Mouse (Mus musculus) liver, embryonic 15.5 days (tissue): Measurements from ENCODE around the gene Ralbp1. TPM values are rescaled to one million over a fixed set of nuclear protein-coding genes. Genes with fewer than 3 reads are reported as not detected.
A peak's percentile ranks its signal among the peaks of the same experiment; 100 is the strongest.

Experiments
- ATAC-seq: fragments of 200-750 bp; cut with Nextera tagmentation; 2 replicates; pipeline ENCODE4 v1.8.0; 2017; ENCODE audit warnings: moderate number of reproducible peaks, mild to moderate bottlenecking, moderate library complexity; ENCODE audit not compliant: insufficient read depth
- H3K27ac ChIP-seq: fragments of 300-500 bp; sonication (generic); replicated peaks from 2 replicates; pipeline ENCODE4 v1.5.1; 2015; ENCODE audit warnings: mild to moderate bottlenecking, inconsistent platforms
- H3K27me3 ChIP-seq: fragments of 300-500 bp; sonication (generic); 2 replicates; pipeline ENCODE4 v1.6.1; 2015; ENCODE audit warnings: mild to moderate bottlenecking, inconsistent platforms
- H3K36me3 ChIP-seq: fragments of 300-500 bp; sonication (generic); replicated peaks from 2 replicates; pipeline ENCODE4 v1.6.1; 2015; ENCODE audit warnings: moderate library complexity, mild to moderate bottlenecking, inconsistent platforms
- H3K4me1 ChIP-seq: fragments of 300-500 bp; sonication (generic); replicated peaks from 2 replicates; pipeline ENCODE4 v1.6.1; 2015; ENCODE audit warnings: inconsistent platforms
- H3K4me2 ChIP-seq: fragments of 300-500 bp; sonication (generic); 2 replicates; pipeline ENCODE4 v1.6.1; 2015; ENCODE audit warnings: moderate library complexity, mild to moderate bottlenecking, inconsistent platforms
- H3K4me3 ChIP-seq: fragments of 300-500 bp; sonication (generic); replicated peaks from 2 replicates; pipeline ENCODE4 v1.5.1; 2015; ENCODE audit warnings: mild to moderate bottlenecking, inconsistent platforms
- H3K9ac ChIP-seq: fragments of 300-500 bp; sonication (generic); 2 replicates; pipeline ENCODE4 v1.6.1; 2015; ENCODE audit warnings: moderate library complexity, mild to moderate bottlenecking, inconsistent platforms
- H3K9me3 ChIP-seq: fragments of 300-500 bp; sonication (generic); replicated peaks from 2 replicates; pipeline ENCODE4 v1.6.1; 2016; ENCODE audit warnings: inconsistent platforms
- WGBS: fragments of 180-500 bp; shearing (Covaris S2); methylation state at CpG from one replicate; pipeline ENCODE4 v1.1.7; 2015; ENCODE audit warnings: mixed read lengths; ENCODE audit not compliant: insufficient replicate concordance; 5-methylcytosine and 5-hydroxymethylcytosine counted together
- polyA plus RNA-seq: library from polyadenylated mRNA; unstranded; fragments of >200 nt; fragmentation: Nextera tagmentation; extraction: Ambion mirVana; gene quantifications from 2 replicates; pipeline ENCODE4 v1.2.1, GENCODE M21; 2015

Ralbp1 gene
- polyA plus RNA-seq: 38.8 and 42.1 TPM in 2 replicates

- H3K4me1 ChIP-seq: peaks cover 39% of the 10 kb centered on the region
- peak within 1 kb of the TSS; percentile 97 for H3K27ac ChIP-seq
- H3K4me2 ChIP-seq: peak within 1 kb of the TSS; percentile 82
- no peaks in the 10 kb centered on the region for H3K27me3 ChIP-seq
- no peak for ATAC-seq
- H3K4me3 ChIP-seq: peak within 1 kb of the TSS; percentile 98
- peak within 1 kb of the TSS; percentile 95 for H3K9ac ChIP-seq
- H3K36me3 ChIP-seq: no peaks in the 10 kb centered on the region
- WGBS: 3% methylated on average over 14 of the region's 14 CpGs
- H3K9me3 ChIP-seq: no peaks in the 10 kb centered on the region
Observed at GRCm38 (mm10) chr17:65885697-65886529, at the start of gene Ralbp1. TSS of gene Ralbp1 (minus strand) at chr17:65885798.

DNA sequence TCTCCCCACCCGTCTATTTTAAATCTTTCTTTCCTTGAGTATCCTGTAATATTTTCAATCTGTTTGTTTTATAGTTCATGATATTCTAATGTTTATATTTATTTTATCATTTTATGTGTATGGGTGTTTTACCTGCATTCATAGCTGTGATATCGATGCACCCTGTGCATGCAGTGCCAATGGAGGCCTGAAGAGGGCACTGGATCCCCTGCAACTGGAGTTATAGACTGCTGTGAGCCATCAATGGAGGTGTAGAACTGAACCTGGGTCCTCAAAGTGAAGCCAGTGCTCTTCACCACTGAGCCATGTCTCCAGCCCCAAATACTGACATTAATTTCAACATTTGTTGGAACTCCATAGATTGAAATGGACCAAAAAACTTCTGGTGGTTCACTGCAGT, 48.1 kb upstream of the Ralbp1 start:
- Histone ChIP-seq H3K9me3 (no peaks in the 10 kb centered on the region), H3K36me3 (peaks cover 33% of the 10 kb centered on the region), H3K27me3 (no peaks in the 10 kb centered on the region), H3K4me2 (no peak overlapping the region), H3K27ac (no peak overlapping the region), H3K4me3 (no peak overlapping the region), H3K9ac (no peak overlapping the region), H3K4me1 (peaks cover 9% of the 10 kb centered on the region)
- ATAC-seq: no peak
- WGBS: 75% methylated on average over 2 of the region's 2 CpGs

DNA sequence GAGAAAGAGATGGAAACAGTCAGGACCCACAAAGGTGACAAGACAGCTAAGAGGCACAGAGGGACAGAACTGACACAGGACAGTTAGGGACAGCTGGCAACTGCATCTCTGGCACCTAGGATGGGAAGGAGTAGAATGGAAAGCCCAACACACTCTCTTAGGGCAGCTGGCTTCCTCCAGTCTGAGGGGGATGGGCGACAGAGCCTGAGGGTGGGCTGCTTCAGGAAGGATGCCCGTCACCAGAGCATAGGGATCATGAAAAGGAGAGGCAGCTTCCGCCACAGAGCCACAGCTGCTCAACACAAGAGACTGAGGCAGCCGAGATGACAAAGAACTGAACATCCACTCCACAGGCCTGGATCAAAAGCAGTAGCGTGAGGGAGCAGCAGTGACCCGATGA, 45.9 kb upstream of the Ralbp1 start:
- Histone ChIP-seq H3K27me3 (no peaks in the 10 kb centered on the region), H3K9ac (no peak overlapping the region), H3K4me3 (no peak overlapping the region), H3K27ac (no peak overlapping the region), H3K36me3 (peaks cover 21% of the 10 kb centered on the region), H3K9me3 (no peaks in the 10 kb centered on the region), H3K4me2 (no peak overlapping the region), H3K4me1 (peaks cover 9% of the 10 kb centered on the region)
- no peak for ATAC-seq
- 66% methylated on average over 6 of the region's 6 CpGs for WGBS

DNA sequence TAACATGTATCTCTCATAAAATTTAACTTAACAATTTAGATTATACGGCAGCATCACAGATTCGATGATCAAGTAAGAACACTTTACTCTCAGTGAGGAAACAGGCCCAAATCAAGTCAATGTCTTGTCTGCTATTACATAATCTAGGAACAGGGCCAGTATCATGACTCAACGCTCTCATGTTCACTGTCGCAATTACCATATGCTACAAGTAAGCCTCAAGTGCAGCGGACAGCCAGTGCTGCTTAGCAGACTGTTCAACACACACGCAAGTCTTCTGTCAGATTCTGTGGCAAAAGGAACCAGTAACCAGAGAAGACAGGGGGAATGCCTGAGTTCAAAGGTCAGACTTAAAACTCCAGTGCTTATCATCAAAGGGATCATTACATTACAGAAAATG, 45.4 kb upstream of the Ralbp1 start:
- no peak overlapping the region for H3K27ac ChIP-seq
- ATAC-seq: no peak
- H3K4me3 ChIP-seq: no peak overlapping the region
- peaks cover 9% of the 10 kb centered on the region for H3K4me1 ChIP-seq
- H3K36me3 ChIP-seq: peaks cover 21% of the 10 kb centered on the region
- H3K9me3 ChIP-seq: no peaks in the 10 kb centered on the region
- no peaks in the 10 kb centered on the region for H3K27me3 ChIP-seq
- no peak overlapping the region for H3K9ac ChIP-seq
- H3K4me2 ChIP-seq: no peak overlapping the region
- 67% methylated on average over 6 of the region's 6 CpGs for WGBS

GRCm38 (mm10) chr17:65930158-65930826, 44.7 kb upstream of the Ralbp1 start:
- ATAC-seq: no peak
- Histone ChIP-seq H3K4me2 (no peak overlapping the region), H3K9me3 (no peaks in the 10 kb centered on the region), H3K4me1 (peaks cover 9% of the 10 kb centered on the region), H3K27ac (no peak overlapping the region), H3K36me3 (peaks cover 22% of the 10 kb centered on the region), H3K27me3 (no peaks in the 10 kb centered on the region), H3K4me3 (no peak overlapping the region), H3K9ac (no peak overlapping the region)
- 82% methylated on average over 7 of the region's 7 CpGs for WGBS

DNA sequence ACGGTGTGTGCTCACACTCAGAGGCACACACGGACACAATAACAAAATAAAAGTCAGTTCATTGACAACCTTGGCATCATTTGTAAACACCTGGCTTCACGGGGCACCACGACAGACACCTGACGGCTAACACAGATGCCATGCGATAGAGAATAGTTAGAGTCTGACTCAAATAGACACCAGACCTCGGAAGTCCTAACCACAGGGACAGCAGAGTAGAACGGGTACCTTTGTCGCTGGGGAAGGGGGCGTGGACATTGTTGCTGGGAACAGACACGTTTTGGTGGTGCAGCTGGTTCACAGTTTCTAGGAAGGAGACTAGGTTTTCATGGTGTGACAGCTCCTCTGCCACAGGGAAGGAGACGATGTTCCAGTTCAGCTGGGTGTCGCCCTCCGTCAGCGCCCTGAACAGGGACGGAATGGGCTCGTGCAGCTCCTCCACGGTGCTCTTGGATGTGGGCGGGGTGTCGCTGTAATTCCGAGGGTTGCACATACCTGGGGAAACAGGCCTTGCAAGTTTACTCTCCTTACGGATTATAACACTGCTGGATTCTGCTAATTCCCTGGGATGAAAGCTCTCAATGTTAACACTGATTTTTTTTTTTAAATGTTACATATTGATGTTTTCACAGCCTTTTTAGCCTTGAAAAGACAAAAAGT, 43.9 kb upstream of the Ralbp1 start:
- Histone ChIP-seq H3K9ac (no peak overlapping the region), H3K36me3 (peaks cover 24% of the 10 kb centered on the region), H3K4me3 (no peak overlapping the region), H3K27me3 (no peaks in the 10 kb centered on the region), H3K4me1 (peaks cover 9% of the 10 kb centered on the region), H3K27ac (no peak overlapping the region), H3K4me2 (no peak overlapping the region), H3K9me3 (no peaks in the 10 kb centered on the region)
- WGBS: 75% methylated on average over 22 of the region's 22 CpGs
- ATAC-seq: no peak

- no peak overlapping the region for H3K4me3 ChIP-seq
- no peaks in the 10 kb centered on the region for H3K27me3 ChIP-seq
- ATAC-seq: no peak
- no peaks in the 10 kb centered on the region for H3K9me3 ChIP-seq
- H3K36me3 ChIP-seq: peaks cover 29% of the 10 kb centered on the region
- H3K9ac ChIP-seq: no peak overlapping the region
- WGBS: 73% methylated on average over 4 of the region's 4 CpGs
- H3K4me2 ChIP-seq: no peak overlapping the region
- peaks cover 9% of the 10 kb centered on the region for H3K4me1 ChIP-seq
- H3K27ac ChIP-seq: no peak overlapping the region
Observed at GRCm38 (mm10) chr17:65927077-65927476, 41.5 kb upstream of the Ralbp1 start.

DNA sequence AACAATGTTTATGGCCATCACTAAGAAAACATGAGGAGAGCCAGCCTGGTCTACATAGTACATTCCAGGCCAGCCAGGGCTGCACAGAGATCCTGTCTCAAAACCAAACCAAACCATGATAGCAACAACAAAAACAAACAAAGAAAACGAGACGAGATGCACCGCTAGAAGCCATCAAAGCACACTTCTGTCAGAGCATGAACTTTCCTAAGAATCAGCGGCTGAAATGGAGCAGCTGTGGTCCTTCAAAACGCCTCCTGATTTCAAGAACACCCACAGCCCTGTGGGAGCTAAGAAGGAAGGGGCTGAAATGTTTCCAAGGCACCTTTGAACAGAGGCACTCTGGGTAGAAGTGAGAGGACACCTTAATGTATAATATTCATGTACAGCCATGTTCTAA, 38.6 kb upstream of the Ralbp1 start:
- no peak overlapping the region for H3K4me2 ChIP-seq
- H3K9me3 ChIP-seq: no peaks in the 10 kb centered on the region
- no peak for ATAC-seq
- H3K4me1 ChIP-seq: peaks cover 6% of the 10 kb centered on the region
- 71% methylated on average over 5 of the region's 5 CpGs for WGBS
- no peaks in the 10 kb centered on the region for H3K27me3 ChIP-seq
- no peak overlapping the region for H3K27ac ChIP-seq
- no peak overlapping the region for H3K4me3 ChIP-seq
- peaks cover 30% of the 10 kb centered on the region for H3K36me3 ChIP-seq
- H3K9ac ChIP-seq: no peak overlapping the region

DNA sequence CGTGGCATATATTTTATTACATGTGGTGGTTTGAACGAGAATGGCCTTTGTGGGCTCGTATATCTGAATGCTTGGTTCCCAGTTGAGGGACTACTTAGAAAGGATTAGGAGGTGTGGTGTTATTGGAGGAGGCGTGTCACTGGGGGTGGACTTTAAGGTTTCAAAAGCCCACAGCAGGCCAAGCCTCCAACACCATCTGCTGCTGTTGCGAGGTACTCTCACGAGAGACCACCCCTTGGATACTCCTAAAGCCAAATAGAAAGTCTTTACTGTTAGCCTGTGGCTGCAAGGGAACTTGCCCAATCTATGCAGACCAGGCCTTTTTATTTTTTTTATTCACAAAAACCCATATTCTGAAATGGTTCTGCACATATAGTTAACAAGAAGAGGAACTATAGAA, 36.4 kb upstream of the Ralbp1 start:
- H3K27ac ChIP-seq: no peak overlapping the region
- ATAC-seq: no peak

GRCm38 (mm10) chr17:65919235-65919634, 33.6 kb upstream of the Ralbp1 start:
- Histone ChIP-seq H3K4me3 (no peak overlapping the region), H3K27ac (no peak overlapping the region), H3K4me1 (peaks cover 12% of the 10 kb centered on the region), H3K9ac (no peak overlapping the region), H3K4me2 (0 out of 2 replicates have a peak overlapping the region, but pooled peaks have one; percentile 5), H3K36me3 (peaks cover 19% of the 10 kb centered on the region), H3K27me3 (no peaks in the 10 kb centered on the region), H3K9me3 (no peaks in the 10 kb centered on the region)
- peak; percentile 76 for ATAC-seq
- WGBS: 18% methylated on average over 3 of the region's 3 CpGs

More for the DNA sequence above, 36.4 kb upstream of the Ralbp1 start:
- H3K27me3 ChIP-seq: no peaks in the 10 kb centered on the region
- peaks cover 12% of the 10 kb centered on the region for H3K4me1 ChIP-seq
- H3K36me3 ChIP-seq: peaks cover 29% of the 10 kb centered on the region
- H3K4me2 ChIP-seq: no peak overlapping the region
- H3K9ac ChIP-seq: no peak overlapping the region
- no peak overlapping the region for H3K4me3 ChIP-seq
- 77% methylated on average over 6 of the region's 6 CpGs for WGBS
- no peaks in the 10 kb centered on the region for H3K9me3 ChIP-seq

DNA sequence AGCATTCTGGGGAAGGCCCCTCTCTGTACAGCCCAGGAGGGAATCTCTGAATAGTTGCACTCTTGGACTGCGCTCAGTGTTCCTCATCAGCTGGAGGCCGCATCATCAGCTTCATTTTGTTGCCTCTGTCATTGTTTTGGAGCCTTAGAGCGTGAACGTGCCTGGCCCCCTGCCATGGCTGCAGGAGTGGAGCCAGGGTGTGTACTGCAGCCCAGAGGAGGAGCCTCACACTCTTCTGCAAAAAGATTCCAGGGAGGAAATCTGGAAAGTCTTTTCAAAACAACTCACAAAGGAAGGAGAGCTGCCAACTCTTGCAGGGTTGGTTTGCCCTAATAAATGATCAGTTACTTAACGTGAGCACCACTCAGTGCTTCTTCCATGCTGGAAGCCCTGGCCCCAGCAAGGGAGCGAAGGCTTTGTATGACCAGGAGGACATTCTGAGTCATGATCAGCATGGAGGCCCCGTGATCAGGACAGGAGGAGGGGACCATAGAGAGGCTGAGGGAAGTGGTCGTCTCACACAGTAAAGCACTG, 30.6 kb upstream of the Ralbp1 start:
- Histone ChIP-seq H3K27me3 (no peaks in the 10 kb centered on the region), H3K36me3 (no peaks in the 10 kb centered on the region), H3K9me3 (no peaks in the 10 kb centered on the region), H3K9ac (no peak overlapping the region), H3K4me3 (no peak overlapping the region), H3K4me2 (no peak overlapping the region), H3K4me1 (peaks cover 12% of the 10 kb centered on the region), H3K27ac (no peak overlapping the region)
- 63% methylated on average over 8 of the region's 8 CpGs for WGBS
- no peak for ATAC-seq
